Mouse (Mus musculus) lung, embryonic 15.5 days (tissue): ENCODE measurements at regions not wholly inside any gene's neighbourhood (a gene's known extent, or its start where the extent isn't known, plus 50 kb on each side); places are given as distances from the start of the nearest gene placed in this dataset.

Experiments
- ATAC-seq: fragments of 200-750 bp; cut with Nextera tagmentation; 2 replicates; pipeline ENCODE4 v1.8.0; 2017; ENCODE audit warnings: moderate number of reproducible peaks, borderline replicate concordance; ENCODE audit not compliant: low FRiP score, low TSS enrichment; ENCODE audit errors: extremely low read depth
- H3K27ac ChIP-seq: fragments of 300-500 bp; sonication (generic); 2 replicates; pipeline ENCODE4 v1.5.1; 2015; ENCODE audit warnings: moderate library complexity, mild to moderate bottlenecking, inconsistent platforms
- H3K27me3 ChIP-seq: fragments of 300-500 bp; sonication (generic); 2 replicates; pipeline ENCODE4 v1.6.1; 2015; ENCODE audit warnings: inconsistent platforms
- H3K36me3 ChIP-seq: fragments of 300-500 bp; sonication (generic); 2 replicates; pipeline ENCODE4 v1.6.1; 2015; ENCODE audit warnings: inconsistent platforms
- H3K4me1 ChIP-seq: fragments of 300-500 bp; sonication (generic); 2 replicates; pipeline ENCODE4 v1.6.1; 2015; ENCODE audit warnings: inconsistent platforms
- H3K4me2 ChIP-seq: fragments of 300-500 bp; sonication (generic); 2 replicates; pipeline ENCODE4 v1.6.1; 2015; ENCODE audit warnings: inconsistent platforms, mild to moderate bottlenecking, moderate library complexity
- H3K4me3 ChIP-seq: fragments of 300-500 bp; sonication (generic); 2 replicates; pipeline ENCODE4 v1.5.1; 2015; ENCODE audit warnings: mild to moderate bottlenecking, inconsistent platforms
- H3K9ac ChIP-seq: fragments of 300-500 bp; sonication (generic); 2 replicates; pipeline ENCODE4 v1.6.1; 2015; ENCODE audit warnings: inconsistent platforms
- H3K9me3 ChIP-seq: fragments of 300-500 bp; sonication (generic); 2 replicates; pipeline ENCODE4 v1.6.1; 2016; ENCODE audit warnings: inconsistent platforms
- WGBS: fragments of 180-500 bp; shearing (Covaris S2); methylation state at CpG from one replicate; pipeline ENCODE4 v1.1.7; 2015; 5-methylcytosine and 5-hydroxymethylcytosine counted together

GRCm38 (mm10) chr6:100379792-100380191, 92.5 kb upstream of the Rybp start:
- Histone ChIP-seq H3K36me3 (no peaks in the 10 kb centered on the region), H3K27ac (0 out of 2 replicates have a peak overlapping the region, but pooled peaks have one; percentile 18), H3K9me3 (no peaks in the 10 kb centered on the region), H3K27me3 (no peaks in the 10 kb centered on the region), H3K4me1 (peaks cover 29% of the 10 kb centered on the region), H3K4me2 (no peak overlapping the region), H3K4me3 (no peak overlapping the region), H3K9ac (no peak overlapping the region)
- WGBS, result 23% methylated on average over 4 of the region's 4 CpGs
- peak; percentile 74; the same call in 1 of the 2 replicates for ATAC-seq

- Histone ChIP-seq H3K4me3 (no peak overlapping the region), H3K36me3 (no peaks in the 10 kb centered on the region), H3K27ac (no peak overlapping the region), H3K9ac (no peak overlapping the region), H3K4me1 (peaks cover 29% of the 10 kb centered on the region), H3K4me2 (no peak overlapping the region), H3K9me3 (no peaks in the 10 kb centered on the region), H3K27me3 (no peaks in the 10 kb centered on the region)
- no peak for ATAC-seq
- 47% methylated on average over 4 of the region's 4 CpGs for WGBS
These were observed 91.2 kb upstream of the Rybp start for GRCm38 (mm10) chr6:100378533-100378874.

DNA sequence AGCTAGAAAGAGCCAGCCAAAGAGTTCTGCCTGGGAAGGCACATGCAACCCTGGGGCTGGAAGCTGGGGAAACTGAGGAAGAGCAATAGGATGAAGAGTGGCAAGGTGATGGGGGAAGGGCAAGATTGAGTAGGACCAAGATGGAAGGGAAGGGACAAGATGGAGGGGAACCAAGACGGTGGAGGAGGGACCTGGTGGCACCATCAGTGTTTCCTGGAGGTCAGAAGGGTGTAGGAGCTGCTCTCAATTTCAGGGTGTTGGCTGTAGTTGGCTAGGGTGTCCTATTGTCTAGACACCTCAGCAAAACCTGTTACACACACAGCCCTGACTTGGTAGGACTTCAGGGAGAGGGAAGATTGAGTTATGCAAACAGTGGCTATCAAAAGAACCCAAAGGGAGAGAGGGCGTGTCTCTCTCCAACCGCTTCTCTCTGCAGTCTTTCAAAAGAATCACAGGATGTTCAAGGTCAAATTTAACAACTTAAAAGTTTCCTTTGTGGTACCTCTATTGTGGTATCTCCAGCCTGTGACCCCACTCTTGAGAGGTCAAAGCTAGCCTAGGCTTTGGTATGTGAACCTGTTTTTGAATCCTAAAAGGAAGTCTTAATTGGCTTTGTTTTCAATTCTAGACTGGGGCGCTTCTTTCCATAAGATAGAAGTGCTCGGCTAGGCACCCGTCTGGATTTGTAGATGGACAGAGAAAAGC, 90.7 kb upstream of the Rybp start:
- ATAC-seq, result no peak
- Histone ChIP-seq H3K36me3 (no peaks in the 10 kb centered on the region), H3K9ac (no peak overlapping the region), H3K27ac (no peak overlapping the region), H3K27me3 (no peaks in the 10 kb centered on the region), H3K4me2 (no peak overlapping the region), H3K9me3 (no peaks in the 10 kb centered on the region), H3K4me1 (peaks cover 29% of the 10 kb centered on the region), H3K4me3 (no peak overlapping the region)
- WGBS, result 49% methylated on average over 6 of the region's 6 CpGs

DNA sequence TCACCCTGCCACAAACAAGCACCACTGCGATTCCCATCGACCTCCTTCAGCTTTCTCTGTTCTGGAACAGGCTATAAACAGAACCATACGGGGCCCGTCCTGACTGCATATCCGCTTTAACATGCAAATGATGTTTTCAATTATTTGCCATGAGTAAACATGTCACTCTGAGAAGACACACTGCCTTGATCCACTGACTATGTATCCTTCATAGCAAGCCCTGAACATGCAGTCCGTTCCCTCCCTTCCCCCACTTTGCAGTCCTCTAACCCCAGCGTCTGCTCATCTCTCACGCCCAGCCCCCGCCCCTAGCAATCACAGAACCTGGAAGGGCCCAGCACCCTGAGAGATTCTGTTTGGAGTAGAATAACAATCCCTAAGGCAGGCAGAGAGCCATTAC, 89.4 kb upstream of the Rybp start:
- no peaks in the 10 kb centered on the region for H3K27me3 ChIP-seq
- no peak overlapping the region for H3K4me2 ChIP-seq
- no peaks in the 10 kb centered on the region for H3K9me3 ChIP-seq
- H3K9ac ChIP-seq, result no peak overlapping the region
- WGBS, result 30% methylated on average over 9 of the region's 9 CpGs
- no peaks in the 10 kb centered on the region for H3K36me3 ChIP-seq
- no peak overlapping the region for H3K27ac ChIP-seq
- peaks cover 29% of the 10 kb centered on the region for H3K4me1 ChIP-seq
- ATAC-seq, result no peak
- H3K4me3 ChIP-seq, result no peak overlapping the region

- no peak for ATAC-seq
- H3K27me3 ChIP-seq, result no peaks in the 10 kb centered on the region
- H3K4me1 ChIP-seq, result no peaks in the 10 kb centered on the region
- WGBS, result 83% methylated on average over 1 of the region's 1 CpGs
- no peak overlapping the region for H3K4me3 ChIP-seq
- no peak overlapping the region for H3K27ac ChIP-seq
- no peak overlapping the region for H3K9ac ChIP-seq
- no peaks in the 10 kb centered on the region for H3K36me3 ChIP-seq
- no peaks in the 10 kb centered on the region for H3K9me3 ChIP-seq
- no peak overlapping the region for H3K4me2 ChIP-seq
These were observed 83.5 kb upstream of the Rybp start for GRCm38 (mm10) chr6:100370828-100371227.

- H3K4me1 ChIP-seq, result no peaks in the 10 kb centered on the region
- no peak overlapping the region for H3K27ac ChIP-seq
- no peaks in the 10 kb centered on the region for H3K9me3 ChIP-seq
- no peak overlapping the region for H3K9ac ChIP-seq
- no peak overlapping the region for H3K4me3 ChIP-seq
- H3K36me3 ChIP-seq, result no peaks in the 10 kb centered on the region
- no peak for ATAC-seq
- H3K4me2 ChIP-seq, result no peak overlapping the region
- no peaks in the 10 kb centered on the region for H3K27me3 ChIP-seq
- 67% methylated on average over 5 of the region's 5 CpGs for WGBS
These were observed 83.1 kb upstream of the Rybp start for GRCm38 (mm10) chr6:100370358-100370757.

DNA sequence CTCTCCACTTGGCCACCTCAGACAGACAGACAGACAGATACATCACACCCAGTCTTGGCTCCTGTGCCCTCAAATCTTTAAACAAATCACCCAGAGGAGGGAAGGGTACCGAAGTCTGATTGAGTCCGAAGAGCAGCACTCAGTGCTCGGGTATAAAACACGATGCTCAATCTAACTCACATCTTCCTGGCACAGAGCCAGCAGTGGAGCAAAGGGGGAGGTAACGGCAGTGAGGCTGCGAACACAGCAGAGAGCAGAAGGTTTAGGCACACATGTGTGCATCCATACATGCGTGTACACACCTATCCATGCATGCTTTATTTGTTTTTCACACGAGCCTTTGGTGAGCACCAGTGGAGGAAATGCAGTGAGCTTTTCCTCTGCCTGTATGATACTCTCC, 78.9 kb upstream of the Rybp start:
- 36% methylated on average over 8 of the region's 8 CpGs for WGBS
- Histone ChIP-seq H3K9ac (no peak overlapping the region), H3K9me3 (no peaks in the 10 kb centered on the region), H3K4me3 (no peak overlapping the region), H3K27me3 (no peaks in the 10 kb centered on the region), H3K4me2 (no peak overlapping the region), H3K36me3 (no peaks in the 10 kb centered on the region), H3K27ac (no peak overlapping the region), H3K4me1 (no peaks in the 10 kb centered on the region)
- no peak; the same call in 1 of the 2 replicates for ATAC-seq

GRCm38 (mm10) chr6:100365791-100366190, 78.5 kb upstream of the Rybp start:
- Histone ChIP-seq H3K27ac (no peak overlapping the region), H3K9ac (no peak overlapping the region), H3K4me2 (no peak overlapping the region), H3K36me3 (no peaks in the 10 kb centered on the region), H3K4me3 (no peak overlapping the region), H3K27me3 (no peaks in the 10 kb centered on the region), H3K4me1 (no peaks in the 10 kb centered on the region), H3K9me3 (no peaks in the 10 kb centered on the region)
- WGBS, result 49% methylated on average over 4 of the region's 4 CpGs
- ATAC-seq, result no peak

DNA sequence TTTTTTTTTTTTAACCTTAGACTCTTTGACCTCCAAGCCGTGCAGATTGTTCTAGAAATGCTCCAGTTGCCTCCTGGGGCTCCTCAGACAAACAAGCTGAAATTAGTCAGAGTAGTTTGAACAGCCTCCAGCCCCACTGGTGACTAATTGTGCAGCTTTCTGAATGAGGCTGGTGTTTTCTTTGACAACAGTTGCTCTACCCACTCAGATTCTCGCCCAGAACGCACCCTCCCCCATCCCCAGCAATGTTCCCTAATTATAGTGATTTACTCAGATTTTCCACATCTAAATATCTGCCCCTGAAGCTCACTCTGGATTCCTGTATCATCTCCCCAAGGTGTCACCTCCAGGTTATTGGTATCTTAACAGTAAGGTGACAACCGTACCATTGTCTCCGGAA, 76.4 kb upstream of the Rybp start:
- Histone ChIP-seq H3K4me2 (no peak overlapping the region), H3K4me3 (no peak overlapping the region), H3K36me3 (no peaks in the 10 kb centered on the region), H3K9me3 (no peaks in the 10 kb centered on the region), H3K4me1 (no peaks in the 10 kb centered on the region), H3K27me3 (no peaks in the 10 kb centered on the region), H3K9ac (no peak overlapping the region), H3K27ac (no peak overlapping the region)
- no peak for ATAC-seq
- WGBS, result 73% methylated on average over 5 of the region's 5 CpGs

- no peaks in the 10 kb centered on the region for H3K27me3 ChIP-seq
- no peaks in the 10 kb centered on the region for H3K9me3 ChIP-seq
- no peak overlapping the region for H3K4me2 ChIP-seq
- WGBS, result 73% methylated on average over 11 of the region's 11 CpGs
- ATAC-seq, result no peak
- no peak overlapping the region for H3K4me3 ChIP-seq
- no peak overlapping the region for H3K9ac ChIP-seq
- no peaks in the 10 kb centered on the region for H3K4me1 ChIP-seq
- H3K27ac ChIP-seq, result no peak overlapping the region
- no peaks in the 10 kb centered on the region for H3K36me3 ChIP-seq
These were observed 69.5 kb upstream of the Rybp start for GRCm38 (mm10) chr6:100356617-100357399.

GRCm38 (mm10) chr6:100355858-100356257, 68.6 kb upstream of the Rybp start:
- no peak overlapping the region for H3K4me2 ChIP-seq
- no peaks in the 10 kb centered on the region for H3K36me3 ChIP-seq
- ATAC-seq, result no peak
- H3K27ac ChIP-seq, result no peak overlapping the region
- H3K9me3 ChIP-seq, result no peaks in the 10 kb centered on the region
- no peak overlapping the region for H3K9ac ChIP-seq
- no peak overlapping the region for H3K4me3 ChIP-seq
- H3K27me3 ChIP-seq, result no peaks in the 10 kb centered on the region
- H3K4me1 ChIP-seq, result no peaks in the 10 kb centered on the region
- WGBS, result 52% methylated on average over 9 of the region's 9 CpGs

GRCm38 (mm10) chr6:100347481-100347880, 60.2 kb upstream of the Rybp start:
- Histone ChIP-seq H3K9ac (no peak overlapping the region), H3K36me3 (no peaks in the 10 kb centered on the region), H3K4me1 (no peaks in the 10 kb centered on the region), H3K4me3 (no peak overlapping the region), H3K27ac (no peak overlapping the region), H3K27me3 (no peaks in the 10 kb centered on the region), H3K4me2 (no peak overlapping the region), H3K9me3 (no peaks in the 10 kb centered on the region)
- 78% methylated on average over 7 of the region's 7 CpGs for WGBS
- ATAC-seq, result no peak
